Mouse (Mus musculus) lung, adult 18-20 months (tissue): ENCODE measurements around the gene Lenep.

Experiments
- DNase-seq, 2 experiments: peaks; one replicate each; pipeline ENCODE4 v3.0.0; 2022; ENCODE audit warnings: mixed read lengths in 2 of 2

The Lenep gene

GRCm38 (mm10) chr3:89373581-89374231 lies 28.9 kb downstream of the Lenep start:
- no peak for DNase-seq

GRCm38 (mm10) chr3:89367338-89367737 lies 35.3 kb downstream of the Lenep start:
- no peak for DNase-seq

GRCm38 (mm10) chr3:89365486-89366414 lies 36.8 kb downstream of the Lenep start:
- DNase-seq: no peak

- no peak for DNase-seq
Observed at GRCm38 (mm10) chr3:89365153-89365485, 37.5 kb downstream of the Lenep start, which contains the start of gene Dcst1. Gene Dcst1, minus strand, starts transcription at chr3:89365253.

GRCm38 (mm10) chr3:89364631-89365030 lies 38.0 kb downstream of the Lenep start:
- DNase-seq: no peak

GRCm38 (mm10) chr3:89361675-89362074 lies 40.9 kb downstream of the Lenep start, which contains the start of gene Dcst2:
Gene Dcst2, plus strand, starts transcription at chr3:89361975.
- DNase-seq: no peak

- no peak for DNase-seq
Observed at GRCm38 (mm10) chr3:89360237-89360636, 42.4 kb downstream of the Lenep start.

- no peak for DNase-seq
Observed at GRCm38 (mm10) chr3:89359630-89360029, 43.0 kb downstream of the Lenep start.

GRCm38 (mm10) chr3:89356029-89356428 lies 46.6 kb downstream of the Lenep start:
- DNase-seq: no peak

- DNase-seq: no peak
Observed at GRCm38 (mm10) chr3:89355512-89355902, 47.1 kb downstream of the Lenep start.

- DNase-seq: peak; percentile 84 to 88
Observed at GRCm38 (mm10) chr3:89354816-89355511, 47.6 kb downstream of the Lenep start.

GRCm38 (mm10) chr3:89351271-89351670 lies 51.3 kb downstream of the Lenep start:
- DNase-seq: no peak
